Mouse (Mus musculus): ENCODE measurements around the gene Szt2. TPM values are rescaled to one million over a fixed set of nuclear protein-coding genes. Genes with fewer than 3 reads are reported as not detected.

Szt2 gene
- polyA plus RNA-seq, 1 experiment = 47.0 TPM

DNA sequence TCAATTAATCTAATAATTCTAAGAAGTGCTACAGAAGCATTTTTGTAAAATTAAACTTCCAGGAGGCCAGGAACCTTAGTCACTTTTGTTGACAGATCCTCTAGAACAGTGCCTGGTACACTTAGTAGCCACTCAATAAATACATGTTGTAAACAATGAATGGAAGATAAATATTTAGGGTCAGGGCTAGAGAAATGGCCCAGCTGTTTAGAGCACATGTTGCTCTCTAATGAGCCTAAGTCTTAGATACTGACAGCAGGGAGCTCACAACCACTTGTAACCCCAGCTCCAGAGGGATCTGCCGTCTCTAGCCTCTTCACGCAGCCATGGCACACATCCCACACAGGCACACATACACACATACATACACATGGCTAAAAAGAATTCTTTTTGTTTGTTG, 88.4 kb downstream of the Szt2 start:
- TF ChIP-seq CTCF (IDR thresholded peaks at IDR 0.05; ENCODE audit: extremely low read depth, insufficient read depth, insufficient read length, insufficient replicate concordance) (no peak), POLR2A (IDR thresholded peaks at IDR 0.05; ENCODE audit: low read depth, low read length) (no peak)
- Histone ChIP-seq H3K36me3 (ENCODE audit: control insufficient read depth, insufficient read depth, low read length) (no peaks in the 10 kb centered on the region), H3K4me1 (ENCODE audit: control insufficient read depth, insufficient read depth, insufficient read length) (no peaks in the 10 kb centered on the region), H3K4me3 (ENCODE audit: extremely low read depth, insufficient read depth, insufficient read length) (no peak overlapping the region), H3K27ac (ENCODE audit: insufficient read depth, low read length) (no peak overlapping the region), H3K27me3 (ENCODE audit: control insufficient read depth, insufficient read depth, low read length) (no peaks in the 10 kb centered on the region; the same call in 1 of the 2 replicates)
- 92% methylated on average over 2 of the region's 2 CpGs for WGBS
- no peak for DNase-seq (ENCODE audit: low read depth in 1 of 2, low spot score in 2 of 2)

DNA sequence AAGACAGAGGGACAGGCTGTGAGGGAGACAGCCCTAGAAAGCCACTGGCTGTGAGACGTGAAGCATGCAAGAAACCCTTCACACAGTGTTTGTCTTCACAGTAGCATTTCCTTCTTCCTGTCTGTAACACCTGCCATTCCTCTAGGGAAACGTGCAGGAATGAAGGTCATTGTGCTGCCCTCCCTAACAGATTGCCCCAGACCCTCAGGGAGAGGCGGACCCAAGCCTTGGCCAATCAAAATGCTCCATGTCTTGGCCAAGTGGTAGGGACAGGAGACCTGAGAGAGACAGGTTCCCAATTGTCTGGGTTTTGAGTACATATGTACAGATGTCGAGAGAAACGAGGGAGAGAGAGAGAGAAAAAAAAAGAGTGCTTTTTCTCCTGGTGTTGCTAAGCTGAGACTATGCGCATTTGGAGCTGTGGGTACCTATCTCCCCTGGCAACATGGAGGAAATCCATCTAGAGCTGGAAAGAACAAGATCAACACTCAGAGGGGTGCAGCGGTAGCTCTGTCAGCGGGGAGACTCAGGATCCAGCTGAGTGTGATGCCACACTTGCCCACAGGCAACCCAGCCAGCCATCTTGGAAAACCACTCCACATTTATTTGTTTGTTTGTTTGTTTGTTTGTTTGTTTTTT, 89.2 kb downstream of the Szt2 start:
- no peak overlapping the region for H3K4me3 ChIP-seq (ENCODE audit: extremely low read depth, insufficient read depth, insufficient read length)
- no peaks in the 10 kb centered on the region for H3K4me1 ChIP-seq (ENCODE audit: control insufficient read depth, insufficient read depth, insufficient read length)
- no peak overlapping the region for H3K27ac ChIP-seq (ENCODE audit: insufficient read depth, low read length)
- no peaks in the 10 kb centered on the region for H3K36me3 ChIP-seq (ENCODE audit: control insufficient read depth, insufficient read depth, low read length)
- TF ChIP-seq POLR2A (IDR thresholded peaks at IDR 0.05; ENCODE audit: low read depth, low read length) (no peak), CTCF (IDR thresholded peaks at IDR 0.05; ENCODE audit: extremely low read depth, insufficient read depth, insufficient read length, insufficient replicate concordance) (no peak)
- DNase-seq (ENCODE audit: low read depth in 1 of 2, low spot score in 2 of 2) = no peak
- 53% methylated on average over 8 of the region's 8 CpGs for WGBS
- H3K27me3 ChIP-seq (ENCODE audit: control insufficient read depth, insufficient read depth, low read length) = no peaks in the 10 kb centered on the region; the same call in 1 of the 2 replicates

DNA sequence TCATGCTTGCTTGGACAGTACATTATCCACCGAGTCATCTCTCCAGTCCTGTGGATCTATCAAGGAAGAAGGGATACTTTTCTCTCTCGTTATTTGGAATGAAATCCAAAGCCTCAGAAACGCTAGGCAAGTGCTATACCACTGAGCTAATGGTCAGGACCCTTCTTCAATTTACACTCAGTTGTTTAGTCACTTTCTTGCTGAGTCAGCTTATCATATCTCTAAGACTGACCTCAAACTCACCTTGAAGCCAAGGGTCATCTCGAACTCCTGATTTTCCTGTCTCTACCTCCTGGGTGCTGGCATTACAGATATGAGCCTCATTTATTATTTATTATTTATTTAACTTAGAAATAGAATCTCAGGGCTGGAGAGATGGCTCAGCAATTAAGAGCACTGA, 92.4 kb downstream of the Szt2 start:
- no peaks in the 10 kb centered on the region for H3K4me1 ChIP-seq (ENCODE audit: control insufficient read depth, insufficient read depth, insufficient read length)
- TF ChIP-seq CTCF (IDR thresholded peaks at IDR 0.05; ENCODE audit: extremely low read depth, insufficient read depth, insufficient read length, insufficient replicate concordance) = no peak
- no peak for TF ChIP-seq POLR2A (IDR thresholded peaks at IDR 0.05; ENCODE audit: low read depth, low read length)
- no peaks in the 10 kb centered on the region for H3K27me3 ChIP-seq (ENCODE audit: control insufficient read depth, insufficient read depth, low read length)
- H3K36me3 ChIP-seq (ENCODE audit: control insufficient read depth, insufficient read depth, low read length) = no peaks in the 10 kb centered on the region
- no peak overlapping the region for H3K4me3 ChIP-seq (ENCODE audit: extremely low read depth, insufficient read depth, insufficient read length)
- H3K27ac ChIP-seq (ENCODE audit: insufficient read depth, low read length) = no peak overlapping the region
- DNase-seq (ENCODE audit: low read depth in 1 of 2, low spot score in 2 of 2) = no peak
- 82% methylated on average over 4 of the region's 4 CpGs for WGBS

DNA sequence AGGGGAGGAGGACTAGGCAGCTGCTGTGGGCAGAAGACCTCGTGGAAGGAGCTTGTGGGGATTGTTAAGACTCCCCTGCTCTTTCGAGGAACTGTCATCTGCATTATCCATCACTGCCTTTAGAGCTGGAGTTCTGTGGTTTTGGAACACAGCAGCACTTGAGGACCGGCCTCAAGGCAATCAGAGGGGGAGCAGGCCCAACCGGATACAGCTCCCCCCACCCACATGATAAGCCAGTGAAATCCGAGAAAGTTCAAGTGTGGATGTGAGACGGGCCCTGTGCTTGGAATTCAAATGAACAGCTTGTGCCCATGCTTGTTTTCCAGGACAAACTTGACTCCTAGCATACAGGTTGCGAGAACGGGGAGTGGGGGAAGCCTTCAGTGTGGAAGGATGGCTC, 93.8 kb downstream of the Szt2 start:
- DNase-seq (ENCODE audit: low read depth in 1 of 2, low spot score in 2 of 2) = no peak
- TF ChIP-seq CTCF (IDR thresholded peaks at IDR 0.05; ENCODE audit: extremely low read depth, insufficient read depth, insufficient read length, insufficient replicate concordance) = no peak
- TF ChIP-seq POLR2A (IDR thresholded peaks at IDR 0.05; ENCODE audit: low read depth, low read length) = no peak
- Histone ChIP-seq H3K27ac (ENCODE audit: insufficient read depth, low read length) (no peak overlapping the region), H3K36me3 (ENCODE audit: control insufficient read depth, insufficient read depth, low read length) (no peaks in the 10 kb centered on the region), H3K4me3 (ENCODE audit: extremely low read depth, insufficient read depth, insufficient read length) (no peak overlapping the region), H3K27me3 (ENCODE audit: control insufficient read depth, insufficient read depth, low read length) (no peaks in the 10 kb centered on the region), H3K4me1 (ENCODE audit: control insufficient read depth, insufficient read depth, insufficient read length) (no peaks in the 10 kb centered on the region)
- WGBS = 58% methylated on average over 8 of the region's 8 CpGs

Other genes with a start within 250 kb of the Szt2 start
- 26.8 and 28.3 TPM in 2 replicates for gene Kdm4a, start 229.2 kb downstream of the Szt2 start, polyA plus RNA-seq (2012; rRNA removed)
- gene Ptprf, start 117.9 kb downstream of the Szt2 start, polyA plus RNA-seq (2012; rRNA removed) = 10.1 and 11.8 TPM in 2 replicates
- 18.1 and 21.8 TPM in 2 replicates for gene Med8, start 64 bp upstream of the Szt2 start, polyA plus RNA-seq (2012; rRNA removed)
- 105 and 130 TPM in 2 replicates for gene Elovl1, start 18.8 kb upstream of the Szt2 start, polyA plus RNA-seq (2012; rRNA removed)
- gene Cdc20, start 28.1 kb upstream of the Szt2 start, polyA plus RNA-seq (2012; rRNA removed) = 24.0 and 32.3 TPM in 2 replicates
- gene Mpl, start 48.2 kb upstream of the Szt2 start, polyA plus RNA-seq (2012; rRNA removed) = 10.2 and 10.4 TPM in 2 replicates
- 28.3 and 31.8 TPM in 2 replicates for gene Tie1, start 80.8 kb upstream of the Szt2 start, polyA plus RNA-seq (2012; rRNA removed)
- 1.5 and 1.7 TPM in 2 replicates for gene 2610528J11Rik, start 117.7 kb upstream of the Szt2 start, polyA plus RNA-seq (2012; rRNA removed)
- 0.54 and 0.79 TPM in 2 replicates for gene Tmem125, start 134.8 kb upstream of the Szt2 start, polyA plus RNA-seq (2012; rRNA removed)
- not detected in 2 replicates for gene Cfap57, start 211.5 kb upstream of the Szt2 start, polyA plus RNA-seq (2012; rRNA removed)
- gene Ebna1bp2, start 211.5 kb upstream of the Szt2 start, polyA plus RNA-seq (2012; rRNA removed) = 17.5 and 18.5 TPM in 2 replicates
- gene Olfr62, start 249.7 kb upstream of the Szt2 start, polyA plus RNA-seq (2012; rRNA removed) = not detected in 2 replicates

Data from spleen, adult 2 months (tissue).